Comparison of ENCODE assay signal across 22 mouse cellular contexts in the genomic region with DNA sequence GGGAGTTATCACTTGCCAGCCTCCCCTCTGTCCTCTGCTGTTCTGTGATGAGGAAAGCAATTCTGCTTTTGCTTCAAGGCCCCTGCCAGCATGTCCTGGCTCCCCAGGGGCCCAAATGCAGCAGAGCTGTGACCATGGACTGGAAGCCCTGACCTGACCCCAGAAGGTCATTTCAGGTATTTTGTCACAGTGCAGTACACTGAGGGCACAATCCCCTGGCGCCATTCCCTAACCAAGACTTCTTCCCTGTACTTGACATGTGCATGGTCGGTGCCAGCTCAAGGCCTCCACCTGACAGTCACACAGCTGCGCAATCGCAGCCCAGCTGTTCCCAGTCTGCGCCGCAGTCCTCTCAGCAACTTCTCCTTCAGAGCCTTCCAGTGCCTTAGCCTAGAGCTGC. TPM values are rescaled to one million over a fixed set of nuclear protein-coding genes. Genes with fewer than 3 reads are reported as not detected.
"Had no signal": no experiment of that assay in that cellular context is flagged by ENCODE, and none has a peak within 500 bp of the region (broad histone marks: within the 10 kb centered on the region; RNA-seq: fewer than 3 reads in every experiment).

No protein-coding gene starts in this region.

- H3K4me2 ChIP-seq: lung, embryonic 14.5 days; midbrain, embryonic 12.5 days; neural tube, embryonic 13.5 days; neural tube, embryonic 15.5 days had no signal

- H3K4me3 ChIP-seq: midbrain, embryonic 10.5 days; midbrain, embryonic 12.5 days; myocyte; neural tube, embryonic 13.5 days; neural tube, embryonic 15.5 days had no signal

- H3K27ac ChIP-seq: midbrain, embryonic 10.5 days; midbrain, embryonic 12.5 days; neural tube, embryonic 13.5 days; neural tube, embryonic 15.5 days had no signal

- H3K9ac ChIP-seq: lung, embryonic 14.5 days; midbrain, embryonic 12.5 days; neural tube, embryonic 13.5 days; neural tube, embryonic 15.5 days had no signal

- ATAC-seq: lung, postnatal 0 days; midbrain, embryonic 16.5 days had no signal

- H3K9me3 ChIP-seq: midbrain, embryonic 10.5 days; midbrain, embryonic 12.5 days; neural tube, embryonic 13.5 days; neural tube, embryonic 15.5 days had no signal

- DNase-seq: lung, adult 18-20 months; lung, embryonic 14.5 days; lung, postnatal 4 days; midbrain, embryonic 14.5 days; retina, postnatal 1 day; right cerebral cortex, adult 18-20 months; right cerebral cortex, postnatal 25 days; right cerebral cortex, postnatal 4 days; spleen, adult 18-20 months; thymus, adult 18-20 months; thymus, postnatal 14 days; thymus, postnatal 36 days had no signal

- H3K4me1 ChIP-seq: midbrain, embryonic 10.5 days; midbrain, embryonic 12.5 days; neural tube, embryonic 13.5 days had no signal

RNA-seq across cellular contexts. Expression of a gene that starts 59.0 kb away (rescaled TPM):
- total RNA-seq: megakaryocyte, adult 5-6 weeks had no signal
- polyA plus RNA-seq: midbrain, embryonic 10.5 days; neural tube, embryonic 11.5 days; neural tube, embryonic 13.5 days; small intestine, adult 2 months had no signal
